Mouse (Mus musculus) urinary bladder, adult 18-20 months (tissue): ENCODE data around the gene Tnf.

Source experiments
- DNase-seq, 2 experiments: peaks; one replicate each; pipeline ENCODE4 v3.0.0; 2022; ENCODE audit warnings: low spot score in 2 of 2, mixed read lengths in 2 of 2

The Tnf gene

GRCm38 (mm10) chr17:35198946-35199345, 2.9 kb downstream of the Tnf start:
- no peak for DNase-seq

- no peak for DNase-seq
Observed at GRCm38 (mm10) chr17:35198029-35198428, 3.8 kb downstream of the Tnf start.

- DNase-seq: no peak
Observed at GRCm38 (mm10) chr17:35197126-35197525, 4.7 kb downstream of the Tnf start.

- no peak for DNase-seq
Observed at GRCm38 (mm10) chr17:35196321-35196641, 5.5 kb downstream of the Tnf start.

GRCm38 (mm10) chr17:35195631-35196320, 6.0 kb downstream of the Tnf start:
- DNase-seq: peak; percentile 63 to 76

- no peak for DNase-seq
Observed at GRCm38 (mm10) chr17:35194844-35195630, 6.8 kb downstream of the Tnf start.

- DNase-seq: no peak
Observed at GRCm38 (mm10) chr17:35193881-35194843, 7.6 kb downstream of the Tnf start, which contains the start of gene Ltb. Gene Ltb (plus strand): TSS chr17:35194439.

GRCm38 (mm10) chr17:35192924-35193323, 8.9 kb downstream of the Tnf start:
- no peak for DNase-seq

GRCm38 (mm10) chr17:35191723-35192122, 10.1 kb downstream of the Tnf start:
- no peak for DNase-seq

GRCm38 (mm10) chr17:35190096-35190495, 11.7 kb downstream of the Tnf start:
- DNase-seq: no peak

GRCm38 (mm10) chr17:35189186-35189585, 12.6 kb downstream of the Tnf start:
- no peak for DNase-seq

GRCm38 (mm10) chr17:35187959-35188610, 13.7 kb downstream of the Tnf start, which contains the start of gene Lst1:
Gene Lst1 (minus strand): TSS chr17:35188439.
- DNase-seq: no peak

GRCm38 (mm10) chr17:35187345-35187744, 14.5 kb downstream of the Tnf start:
- DNase-seq: no peak

- no peak for DNase-seq
Observed at GRCm38 (mm10) chr17:35186681-35187080, 15.1 kb downstream of the Tnf start.

GRCm38 (mm10) chr17:35185639-35186611, 15.9 kb downstream of the Tnf start:
- peak in 1 of 2 experiments; percentile 64 for DNase-seq

- no peak for DNase-seq
Observed at GRCm38 (mm10) chr17:35180093-35180492, 21.7 kb downstream of the Tnf start.

GRCm38 (mm10) chr17:35178528-35178927, 23.3 kb downstream of the Tnf start:
- DNase-seq: peak in 1 of 2 experiments; percentile 59

- DNase-seq: no peak
Observed at GRCm38 (mm10) chr17:35175968-35176367, 25.8 kb downstream of the Tnf start, which contains the start of gene Aif1. Gene Aif1 (minus strand): TSS chr17:35176068.

- no peak for DNase-seq
Observed at GRCm38 (mm10) chr17:35175382-35175781, 26.4 kb downstream of the Tnf start.
